Mouse (Mus musculus) monocyte, adult 5-6 weeks (primary cell): ENCODE results near the gene Tor1b. TPM values are rescaled to one million over a fixed set of nuclear protein-coding genes. Genes with fewer than 3 reads are reported as not detected.

ENCODE experiments used
- ATAC-seq: fragments of 153-309, 156-312 bp; replicated peaks from 2 replicates; pipeline ENCODE4 v1.8.0; 2017; ENCODE audit warnings: mild to moderate bottlenecking; ENCODE audit not compliant: low TSS enrichment, insufficient number of reproducible peaks, severe bottlenecking, poor library complexity, low FRiP score
- total RNA-seq: library from RNA; stranded (forward); fragments of 200-1000, 200-491, 200-594 nt; gene quantifications from 3 replicates; pipeline ENCODE4 v1.2.3, GENCODE M21; 2017

Tor1b gene
- total RNA-seq, 1 experiment from 2014 or later = 36.4 TPM

DNA sequence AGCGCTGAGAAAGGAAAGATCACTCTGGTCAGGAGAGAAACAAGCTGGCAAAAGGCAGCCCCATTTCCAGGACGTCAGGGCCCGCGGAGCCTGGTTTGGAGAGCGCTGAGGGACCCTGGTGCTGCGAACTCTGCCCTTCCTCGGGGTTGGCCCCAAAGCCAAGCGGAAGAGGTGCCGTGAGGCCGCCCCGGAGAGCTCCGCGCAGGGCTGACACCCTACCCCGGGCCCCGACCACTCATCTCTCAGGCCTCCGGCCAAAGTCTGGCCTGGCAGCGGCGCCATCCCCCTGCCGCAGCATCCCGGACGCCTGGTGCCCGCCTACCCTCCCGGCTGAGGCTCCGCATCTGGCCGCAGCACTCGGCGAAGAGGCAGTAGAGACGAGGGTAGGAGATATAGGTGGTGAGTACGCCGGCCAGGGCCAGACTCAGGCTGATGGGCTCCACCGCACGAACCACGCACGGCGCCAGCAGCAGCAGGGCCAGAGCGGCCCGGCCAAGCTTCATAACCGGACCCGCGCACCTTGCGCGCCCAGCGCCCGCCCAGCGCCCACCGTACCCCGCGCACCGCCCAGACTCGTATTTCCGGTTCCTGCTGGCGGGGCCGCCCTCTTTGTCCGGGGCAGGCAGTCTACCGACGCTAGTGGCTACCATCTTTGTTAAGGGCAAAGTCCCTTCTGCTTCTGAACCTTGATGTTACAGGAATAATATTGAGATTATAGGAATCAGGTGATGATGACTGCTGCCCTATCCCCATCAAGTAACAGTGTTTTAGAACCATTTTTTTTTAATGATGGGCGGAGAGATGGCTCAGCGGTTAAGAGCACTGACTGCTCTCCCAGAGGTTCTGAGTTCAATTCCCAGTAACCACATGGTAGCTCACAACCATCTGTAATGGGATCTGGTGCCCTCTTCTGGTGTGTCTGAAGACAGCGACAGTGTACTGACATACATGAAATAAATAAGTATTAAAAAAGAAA lies 14.9 kb downstream of the Tor1b start, which contains the start of gene Tor1a:
TSS of gene Tor1a (minus strand) at position 582 of the 976 bp plus-strand sequence.
- ATAC-seq = peak; percentile 71

DNA sequence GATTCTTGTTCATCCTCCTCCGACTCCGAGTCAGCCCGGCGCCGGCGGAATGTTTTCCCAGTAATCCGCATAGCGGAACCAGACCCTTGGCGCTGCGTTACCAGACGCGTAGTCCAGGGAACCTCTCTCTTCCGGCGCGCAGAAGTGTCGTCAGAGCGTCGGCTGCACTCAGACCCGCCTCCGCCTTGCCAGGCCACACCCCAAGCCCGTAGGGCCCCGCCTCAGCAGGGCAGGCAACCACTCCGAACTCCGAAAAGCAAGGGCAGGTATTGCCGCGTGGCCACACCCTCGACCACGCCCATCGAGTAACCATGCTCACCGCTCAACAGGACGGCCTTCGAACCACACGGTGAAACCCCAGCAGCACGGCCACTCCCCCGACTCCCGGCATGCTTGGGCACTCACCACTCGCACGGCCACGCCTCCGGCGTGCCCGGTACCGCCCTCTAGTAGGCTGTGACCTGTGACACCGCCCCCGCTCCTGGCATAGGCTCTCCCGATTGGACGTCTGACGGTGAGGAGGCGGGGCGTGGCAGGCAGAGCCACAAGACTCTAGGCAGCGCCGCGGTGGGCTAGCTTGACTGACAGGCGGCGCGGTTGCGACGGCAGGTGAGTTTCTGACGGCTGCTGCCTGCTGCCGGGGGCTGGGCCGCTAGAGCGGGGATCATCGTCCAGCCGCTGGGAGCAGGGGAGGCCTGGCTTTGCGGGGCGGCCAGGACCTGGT lies 29.2 kb downstream of the Tor1b start, which contains the start of the genes BC005624 and Usp20:
TSS of gene BC005624 (minus strand) at position 412 of the 724 bp plus-strand sequence.
TSS of gene Usp20 (plus strand) at position 490 of the 724 bp plus-strand sequence.
- ATAC-seq = peak; percentile 92

DNA sequence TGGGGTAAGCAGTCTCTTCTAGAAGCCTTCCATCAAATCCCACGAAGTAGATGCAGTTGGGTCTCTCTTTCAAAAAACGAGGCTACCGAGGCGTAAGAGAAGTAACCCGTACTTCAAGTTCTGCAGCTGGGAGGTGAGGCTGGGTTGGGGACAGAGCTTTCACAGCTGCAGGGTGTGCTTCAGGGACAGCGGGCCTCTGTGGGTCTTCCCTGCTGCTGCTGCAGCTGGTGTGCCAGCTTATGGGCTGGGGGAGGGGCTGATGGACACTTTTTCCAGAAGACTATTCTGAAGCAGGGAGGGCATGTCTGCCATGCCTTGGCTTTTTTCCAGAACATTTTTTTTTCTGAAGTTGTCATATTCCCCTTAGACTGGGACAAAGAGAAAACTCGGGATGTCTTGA lies 30.3 kb downstream of the Tor1b start:
- ATAC-seq = no peak

DNA sequence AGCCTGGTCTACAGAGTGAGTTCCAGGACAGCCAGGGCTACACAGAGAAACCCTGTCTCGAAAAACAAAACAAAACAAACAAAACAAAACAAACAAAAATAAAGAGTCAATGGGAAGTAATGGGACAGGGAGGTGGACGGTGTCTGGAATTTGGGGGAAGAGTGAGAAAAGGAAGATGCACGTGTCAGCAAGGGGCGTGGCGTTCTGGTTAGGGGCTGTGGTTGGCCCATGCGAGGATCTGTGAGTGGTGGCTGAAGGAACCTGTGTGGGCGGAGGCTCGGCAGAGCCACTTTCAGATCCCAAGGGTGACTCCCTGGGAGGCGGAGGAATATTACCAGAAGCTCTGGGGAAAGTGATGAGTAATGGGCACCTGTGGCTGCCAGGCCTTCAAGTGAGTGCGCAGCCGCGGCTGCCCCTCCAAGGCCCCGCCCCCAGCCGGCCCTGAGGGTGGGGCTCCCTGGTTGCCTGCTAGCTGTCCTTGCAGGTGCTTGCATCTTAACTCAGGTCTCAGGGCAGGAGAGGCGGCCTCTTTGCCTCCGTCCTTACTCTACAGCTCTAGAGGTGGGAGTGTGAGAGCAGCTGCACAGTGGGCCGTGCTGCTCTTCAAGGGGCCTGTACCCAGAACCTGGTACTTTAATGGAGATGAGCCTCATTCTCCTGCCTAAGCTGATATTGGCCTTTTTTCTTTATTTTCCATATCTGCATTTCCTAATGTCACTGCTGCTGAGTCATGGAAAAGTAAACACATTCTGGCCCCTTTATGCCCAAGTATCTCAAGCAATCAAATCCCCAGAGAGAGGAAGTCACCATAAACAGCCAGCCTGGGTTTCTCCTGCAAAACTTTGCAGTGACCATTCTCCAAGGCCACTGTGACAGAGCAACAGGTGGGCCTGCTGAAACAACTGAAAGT lies 32.6 kb downstream of the Tor1b start:
- ATAC-seq = no peak

DNA sequence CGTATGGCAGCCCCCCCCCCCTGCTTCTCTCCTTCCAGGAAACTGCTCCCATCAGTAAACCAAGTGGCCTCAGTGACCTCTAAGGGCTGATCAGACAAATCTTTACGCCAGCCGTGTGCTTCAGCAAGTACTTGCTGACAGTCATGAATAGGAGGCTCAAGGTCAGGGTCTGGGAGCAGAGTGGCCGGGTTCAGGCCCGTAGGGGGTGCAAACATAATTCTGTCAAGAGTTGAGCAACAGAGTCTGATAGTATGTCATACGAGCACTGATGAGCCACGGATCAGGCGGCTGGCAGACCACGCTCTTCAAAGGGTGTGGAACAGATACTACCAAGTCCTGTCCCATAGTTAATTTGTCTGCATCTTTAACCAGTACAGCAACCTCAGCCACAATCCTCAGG lies 37.5 kb downstream of the Tor1b start:
- no peak for ATAC-seq

DNA sequence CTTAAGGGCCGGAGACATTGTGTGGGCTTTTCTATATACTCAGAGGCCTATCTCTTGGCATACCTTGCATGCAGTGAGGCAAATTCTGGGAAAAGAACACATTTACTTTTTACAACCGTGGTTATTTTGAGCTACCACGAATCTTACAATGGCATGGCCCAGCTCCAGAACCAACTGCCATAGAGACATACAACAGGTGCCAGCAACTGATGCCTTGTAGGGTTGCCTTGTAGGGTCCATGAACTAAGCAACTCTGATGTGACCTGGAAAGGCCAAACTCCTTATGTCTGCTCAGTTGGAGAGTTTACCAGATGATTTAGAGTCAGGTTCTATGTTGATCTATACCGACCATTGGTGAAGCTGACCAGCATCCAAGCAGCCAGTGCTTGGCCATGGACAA lies 42.1 kb downstream of the Tor1b start:
- ATAC-seq = no peak

DNA sequence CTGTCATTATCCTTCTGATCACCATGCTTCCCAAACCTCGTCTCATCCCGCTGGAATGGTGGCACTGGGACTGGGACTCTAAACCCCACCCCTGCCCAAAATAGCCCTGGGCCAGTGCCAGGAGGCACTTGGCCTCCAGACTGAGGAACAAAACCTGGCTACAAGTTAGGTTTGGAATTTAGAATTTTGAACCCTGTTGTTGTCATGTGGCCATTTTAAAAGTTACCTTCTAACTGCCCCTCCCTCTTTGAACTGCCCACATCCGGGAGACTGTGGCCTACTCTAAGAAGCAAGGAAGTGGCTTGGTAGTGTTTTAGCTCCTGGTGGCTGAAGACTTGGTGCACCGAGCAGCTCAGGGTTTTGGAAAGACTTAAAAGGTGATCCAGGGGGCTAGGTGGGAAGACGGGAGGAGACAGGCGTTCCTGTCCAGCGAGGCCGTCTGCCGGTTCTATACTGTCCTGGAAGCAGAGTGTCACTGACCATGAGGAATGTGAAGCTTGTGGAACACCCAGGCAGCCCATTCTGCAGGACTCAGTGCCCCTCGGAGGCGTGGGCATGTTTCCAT lies 42.8 kb downstream of the Tor1b start:
- no peak for ATAC-seq

DNA sequence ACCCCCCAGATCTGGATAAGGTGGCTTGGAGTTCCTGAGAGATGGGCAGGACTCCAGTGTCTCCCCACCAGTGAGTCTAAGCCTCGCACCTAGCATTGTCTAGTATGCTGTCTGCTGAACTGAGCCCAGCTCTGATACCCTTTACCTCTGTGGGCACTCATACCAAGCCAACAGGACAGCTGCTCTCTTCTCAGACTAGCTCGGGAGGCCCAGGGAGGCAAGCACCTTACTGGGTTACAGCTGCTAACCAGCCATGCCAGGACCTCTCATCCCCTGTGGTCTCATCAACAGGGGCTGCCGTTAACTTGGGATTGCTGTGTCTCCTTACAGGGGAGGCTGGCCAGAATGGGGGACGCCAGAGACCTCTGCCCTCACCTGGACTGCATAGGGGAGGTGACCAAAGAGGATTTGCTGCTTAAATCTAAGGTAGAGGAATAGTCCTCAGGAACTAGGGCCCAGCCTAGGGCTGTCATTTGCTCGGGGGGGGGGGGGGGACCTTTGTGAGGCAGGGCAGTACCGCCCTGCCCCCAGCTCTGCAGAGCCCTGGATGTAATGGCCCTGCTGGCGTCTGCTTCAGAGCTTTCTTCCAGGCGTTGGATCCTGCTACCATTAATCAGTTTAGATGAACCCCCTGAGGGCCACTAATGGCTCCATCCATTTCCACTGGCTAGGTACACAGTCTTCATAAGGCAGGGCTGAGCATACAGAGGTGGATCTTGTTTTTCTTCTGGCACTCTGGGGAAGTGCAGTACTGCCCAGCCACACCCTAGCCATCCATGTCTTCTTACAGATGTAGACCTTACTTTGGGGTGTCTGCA lies 45.9 kb downstream of the Tor1b start:
- ATAC-seq = no peak

DNA sequence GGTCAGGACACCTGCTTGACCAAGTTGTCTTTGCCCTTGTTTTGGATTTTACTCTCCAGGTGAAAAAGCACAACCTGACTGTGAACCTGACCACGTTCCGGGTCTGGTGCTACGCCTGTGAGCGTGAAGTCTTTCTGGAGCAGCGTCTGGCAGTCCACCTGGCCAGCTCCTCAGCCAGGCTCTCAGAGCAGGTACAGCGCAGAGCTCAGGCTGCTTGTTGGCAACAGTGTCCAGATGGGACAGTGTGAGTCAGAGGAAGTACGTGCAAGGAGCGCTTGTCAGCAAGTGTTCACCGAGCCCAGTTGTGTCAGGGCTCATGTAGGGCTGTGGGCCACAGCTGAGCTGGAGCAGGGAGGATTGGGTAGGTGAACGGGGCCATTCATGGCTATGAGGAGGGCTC lies 50.1 kb downstream of the Tor1b start:
- ATAC-seq = no peak

DNA sequence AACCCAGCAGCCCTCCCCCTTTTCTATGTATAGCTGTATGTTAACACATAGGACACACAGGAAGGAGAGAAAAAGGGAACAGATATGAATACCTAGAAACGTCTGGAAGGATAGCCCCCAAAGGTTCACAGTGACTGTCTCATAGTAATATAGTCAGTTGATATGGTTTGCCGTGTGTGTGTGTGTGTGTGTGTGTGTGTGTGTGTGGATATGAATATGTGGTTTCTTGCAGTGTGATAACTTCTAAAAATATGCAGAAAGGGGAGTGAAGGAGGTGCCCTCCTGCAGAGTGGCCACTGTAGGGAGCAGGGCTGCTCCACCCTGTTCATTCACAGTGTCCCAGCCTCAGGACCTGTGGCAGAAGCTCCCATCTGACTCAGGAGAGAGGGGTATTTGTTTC lies 52.7 kb downstream of the Tor1b start:
- no peak for ATAC-seq

DNA sequence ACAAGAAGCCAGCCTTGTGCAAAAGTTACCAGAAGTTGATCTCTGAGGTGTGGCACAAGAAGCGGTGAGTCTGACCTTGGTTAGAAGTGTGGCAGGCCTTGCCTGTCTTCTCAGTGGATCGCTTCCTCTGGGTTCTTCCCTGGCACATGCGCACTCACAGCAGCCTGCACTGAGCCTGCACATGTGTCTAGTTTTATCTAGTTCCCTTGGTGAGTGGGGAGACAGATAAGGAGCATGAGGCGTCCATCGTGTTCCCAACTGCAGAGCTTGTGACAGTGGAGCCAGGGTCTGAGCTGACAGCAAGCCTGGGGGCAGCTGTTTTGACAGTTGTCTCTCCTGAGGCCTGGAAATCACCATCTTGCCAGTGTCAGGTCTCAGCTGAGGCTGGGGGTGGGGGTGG lies 53.7 kb downstream of the Tor1b start:
- ATAC-seq = no peak

DNA sequence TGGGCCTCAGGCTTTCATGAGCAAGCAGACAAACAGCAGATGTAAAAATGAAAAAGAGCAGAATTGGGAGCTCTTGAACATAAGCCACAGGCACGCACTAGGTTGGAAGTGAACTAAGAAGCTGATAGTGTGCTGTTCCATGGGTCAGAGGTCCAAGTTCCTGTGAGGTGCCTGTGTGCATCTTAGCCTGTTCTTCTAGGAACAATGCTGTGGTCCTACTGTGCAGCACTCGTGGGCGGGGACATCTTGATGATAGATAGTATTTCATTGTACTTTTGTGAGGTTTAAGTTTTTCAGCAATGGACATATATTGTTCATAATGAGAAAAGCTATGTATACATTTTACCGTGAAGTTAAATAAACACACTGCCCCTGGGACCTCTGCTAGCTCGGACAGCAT lies 54.4 kb downstream of the Tor1b start:
- no peak for ATAC-seq

Other genes with a start within 250 kb of the Tor1b start
- 0.68 TPM in 1 of 3 replicates, not detected in the others for gene 1700001O22Rik, start 149.3 kb upstream of the Tor1b start, total RNA-seq
- 7.1 to 15.9 TPM (median 9.9 TPM) in 3 replicates for gene Ntmt1, start 145.1 kb upstream of the Tor1b start, total RNA-seq
- 20.4 to 45.6 TPM (median 27.7 TPM) in 3 replicates for gene Asb6, start 122.6 kb upstream of the Tor1b start, total RNA-seq
- not detected in 3 replicates for gene Prrx2, start 118.0 kb upstream of the Tor1b start, total RNA-seq
- 0.10 to 4.4 TPM (median 0.11 TPM) in 3 replicates for gene Ptges, start 23.1 kb upstream of the Tor1b start, total RNA-seq
- gene Tor1a, start 15.0 kb downstream of the Tor1b start, total RNA-seq = 78.8 to 178 TPM (median 108 TPM) in 3 replicates
- 95.8 to 155 TPM (median 141 TPM) in 3 replicates for gene BC005624, start 29.2 kb downstream of the Tor1b start, total RNA-seq
- 2.2 to 10.4 TPM (median 3.5 TPM) in 3 replicates for gene Usp20, start 29.3 kb downstream of the Tor1b start, total RNA-seq
- gene Fnbp1, start 189.0 kb downstream of the Tor1b start, total RNA-seq = 39.1 to 101 TPM (median 67.2 TPM) in 3 replicates
- 31.3 to 44.8 TPM (median 35.7 TPM) in 3 replicates for gene Gpr107, start 199.4 kb downstream of the Tor1b start, total RNA-seq